Mouse (Mus musculus): ENCODE data around the gene Alox5ap. TPM values are rescaled to one million over a fixed set of nuclear protein-coding genes. Genes with fewer than 3 reads are reported as not detected.

Gene Alox5ap
- polyA plus RNA-seq, 1 experiment from 2014 or later: 19.8 TPM

DNA sequence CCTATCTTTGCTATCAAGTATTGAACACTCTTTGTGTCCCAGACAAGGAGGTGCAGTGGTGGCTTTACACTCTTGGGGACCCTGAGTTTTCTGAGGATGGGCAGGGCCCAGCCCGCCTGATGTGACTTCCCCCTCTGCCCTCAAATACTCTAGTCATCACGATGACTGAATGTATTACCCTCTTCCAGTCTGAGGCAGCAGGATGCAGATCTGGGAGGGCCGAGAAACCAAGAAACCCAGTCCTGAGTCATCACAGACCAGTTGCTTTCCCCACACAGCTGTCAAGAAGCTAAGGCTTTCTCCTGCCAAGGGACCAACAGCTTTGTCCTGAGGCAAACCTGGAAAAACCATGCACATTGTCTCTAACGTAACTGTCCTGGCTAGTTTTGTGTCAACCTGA is 2.9 kb downstream of the Alox5ap start:
- DNase-seq (ENCODE audit: low spot score) (no peak), ATAC-seq (replicated peaks; ENCODE audit: low FRiP score, low read depth) (no peak)
- Histone ChIP-seq H3K27me3 (ENCODE audit: insufficient read depth, low read length) (no peaks in the 10 kb centered on the region), H3K4me3 (replicated peaks; ENCODE audit: low read depth, low read length) (no peak overlapping the region), H3K36me3 (ENCODE audit: insufficient read depth, low read length) (no peaks in the 10 kb centered on the region), H3K4me1 (replicated peaks; ENCODE audit: insufficient read depth, low read length) (0 out of 2 replicates have a peak, but pooled peaks cover 3% of the 10 kb centered on the region), H3K4me2 (ENCODE audit: low read length) (no peak overlapping the region), H3K9me3 (replicated peaks; ENCODE audit: low read length) (no peaks in the 10 kb centered on the region), H3K9ac (ENCODE audit: low read depth, low read length) (no peak overlapping the region), H3K27ac (no peak overlapping the region; the same call in 1 of the 2 replicates)
- 73% methylated on average over 4 of the region's 4 CpGs for WGBS
- TF ChIP-seq CTCF (IDR thresholded peaks at IDR 0.05; ENCODE audit: low read depth): no peak

DNA sequence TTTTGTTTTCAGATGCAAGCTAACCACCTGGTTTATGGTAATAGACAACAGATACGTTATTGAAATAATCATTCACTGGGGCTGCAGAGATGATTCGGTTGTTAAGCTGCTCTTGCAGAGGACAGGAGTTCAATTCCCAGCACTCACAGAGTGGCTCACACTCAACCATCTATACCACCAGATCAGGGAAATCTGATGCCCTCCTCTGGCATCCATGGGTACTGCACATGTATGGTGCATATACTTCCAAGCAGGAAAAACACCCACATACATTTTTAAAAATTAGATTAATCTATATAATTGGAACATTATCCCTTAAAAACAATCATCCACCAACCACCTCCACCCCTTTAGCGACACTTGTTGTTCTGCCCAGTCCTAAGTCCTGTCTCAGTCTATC is 6.7 kb downstream of the Alox5ap start:
- H3K4me1 ChIP-seq (replicated peaks; ENCODE audit: insufficient read depth, low read length): 0 out of 2 replicates have a peak, but pooled peaks cover 3% of the 10 kb centered on the region
- no peak overlapping the region for H3K4me3 ChIP-seq (replicated peaks; ENCODE audit: low read depth, low read length)
- H3K4me2 ChIP-seq (ENCODE audit: low read length): no peak overlapping the region
- 97% methylated on average over 3 of the region's 3 CpGs for WGBS
- no peaks in the 10 kb centered on the region for H3K9me3 ChIP-seq (replicated peaks; ENCODE audit: low read length)
- ATAC-seq (replicated peaks; ENCODE audit: low FRiP score, low read depth): no peak
- no peak overlapping the region for H3K27ac ChIP-seq
- H3K36me3 ChIP-seq (ENCODE audit: insufficient read depth, low read length): no peaks in the 10 kb centered on the region
- H3K9ac ChIP-seq (ENCODE audit: low read depth, low read length): no peak overlapping the region
- TF ChIP-seq CTCF (IDR thresholded peaks at IDR 0.05; ENCODE audit: low read depth): no peak
- no peaks in the 10 kb centered on the region for H3K27me3 ChIP-seq (ENCODE audit: insufficient read depth, low read length)
- DNase-seq (ENCODE audit: low spot score): no peak

DNA sequence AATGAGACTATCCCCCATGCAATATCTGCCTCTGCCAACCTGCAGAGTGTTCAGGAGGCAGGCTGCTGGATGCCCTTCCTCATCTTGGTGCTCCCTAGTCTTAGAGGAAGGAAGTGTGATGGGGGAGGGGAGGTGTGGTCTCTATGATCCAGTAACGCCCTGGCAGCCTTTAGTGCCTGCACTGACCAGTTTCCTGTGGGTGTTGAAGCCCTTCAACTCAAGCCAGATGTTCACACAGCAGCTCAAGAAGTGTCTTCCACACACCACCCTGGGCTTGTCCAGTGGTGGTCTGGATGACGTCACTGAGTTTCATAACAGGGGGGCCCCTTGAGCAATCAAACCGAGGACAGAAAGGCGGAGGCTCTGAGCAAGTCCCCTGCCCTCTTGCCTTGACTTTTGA is 8.0 kb downstream of the Alox5ap start:
- no peak for ATAC-seq (replicated peaks; ENCODE audit: low FRiP score, low read depth)
- no peak overlapping the region for H3K27ac ChIP-seq

GRCm38 (mm10) chr5:149274390-149275104 is 10.0 kb downstream of the Alox5ap start:
- ATAC-seq (replicated peaks; ENCODE audit: low FRiP score, low read depth): no peak
- no peaks in the 10 kb centered on the region for H3K4me1 ChIP-seq (replicated peaks; ENCODE audit: insufficient read depth, low read length)
- no peaks in the 10 kb centered on the region for H3K27me3 ChIP-seq (ENCODE audit: insufficient read depth, low read length)

More for the DNA sequence above, 8.0 kb downstream of the Alox5ap start:
- Histone ChIP-seq H3K4me2 (ENCODE audit: low read length) (no peak overlapping the region), H3K4me3 (replicated peaks; ENCODE audit: low read depth, low read length) (no peak overlapping the region), H3K4me1 (replicated peaks; ENCODE audit: insufficient read depth, low read length) (0 out of 2 replicates have a peak, but pooled peaks cover 3% of the 10 kb centered on the region), H3K9me3 (replicated peaks; ENCODE audit: low read length) (no peaks in the 10 kb centered on the region), H3K27me3 (ENCODE audit: insufficient read depth, low read length) (no peaks in the 10 kb centered on the region), H3K36me3 (ENCODE audit: insufficient read depth, low read length) (no peaks in the 10 kb centered on the region), H3K9ac (ENCODE audit: low read depth, low read length) (no peak overlapping the region)
- WGBS: 67% methylated on average over 4 of the region's 4 CpGs
- no peak for DNase-seq (ENCODE audit: low spot score)
- TF ChIP-seq CTCF (IDR thresholded peaks at IDR 0.05; ENCODE audit: low read depth): no peak

GRCm38 (mm10) chr5:149275105-149275494 is 10.5 kb downstream of the Alox5ap start:
- Histone ChIP-seq H3K27me3 (ENCODE audit: insufficient read depth, low read length) (no peaks in the 10 kb centered on the region), H3K4me3 (replicated peaks; ENCODE audit: low read depth, low read length) (no peak overlapping the region), H3K9ac (ENCODE audit: low read depth, low read length) (no peak overlapping the region), H3K27ac (no peak overlapping the region), H3K36me3 (ENCODE audit: insufficient read depth, low read length) (no peaks in the 10 kb centered on the region), H3K9me3 (replicated peaks; ENCODE audit: low read length) (no peaks in the 10 kb centered on the region), H3K4me2 (ENCODE audit: low read length) (no peak overlapping the region), H3K4me1 (replicated peaks; ENCODE audit: insufficient read depth, low read length) (no peaks in the 10 kb centered on the region)
- ATAC-seq (replicated peaks; ENCODE audit: low FRiP score, low read depth): no peak
- WGBS: 97% methylated on average over 1 of the region's 1 CpGs
- TF ChIP-seq CTCF (IDR thresholded peaks at IDR 0.05; ENCODE audit: low read depth): peak; percentile 38; the same call in 1 of the 2 replicates
- DNase-seq (ENCODE audit: low spot score): no peak

More at GRCm38 (mm10) chr5:149274390-149275104, 10.0 kb downstream of the Alox5ap start:
- WGBS: 92% methylated on average over 15 of the region's 15 CpGs
- no peak overlapping the region for H3K27ac ChIP-seq
- no peaks in the 10 kb centered on the region for H3K9me3 ChIP-seq (replicated peaks; ENCODE audit: low read length)
- H3K4me3 ChIP-seq (replicated peaks; ENCODE audit: low read depth, low read length): no peak overlapping the region
- H3K36me3 ChIP-seq (ENCODE audit: insufficient read depth, low read length): no peaks in the 10 kb centered on the region
- H3K9ac ChIP-seq (ENCODE audit: low read depth, low read length): no peak overlapping the region
- no peak overlapping the region for H3K4me2 ChIP-seq (ENCODE audit: low read length)
- DNase-seq (ENCODE audit: low spot score): no peak
- TF ChIP-seq CTCF (IDR thresholded peaks at IDR 0.05; ENCODE audit: low read depth): no peak

- no peaks in the 10 kb centered on the region for H3K36me3 ChIP-seq (ENCODE audit: insufficient read depth, low read length)
- WGBS: 80% methylated on average over 5 of the region's 5 CpGs
- DNase-seq (ENCODE audit: low spot score) (no peak), ATAC-seq (replicated peaks; ENCODE audit: low FRiP score, low read depth) (no peak)
- no peaks in the 10 kb centered on the region for H3K27me3 ChIP-seq (ENCODE audit: insufficient read depth, low read length)
- H3K9me3 ChIP-seq (replicated peaks; ENCODE audit: low read length): peaks cover 2% of the 10 kb centered on the region; the same call in 1 of the 2 replicates
- no peaks in the 10 kb centered on the region for H3K4me1 ChIP-seq (replicated peaks; ENCODE audit: insufficient read depth, low read length)
- H3K9ac ChIP-seq (ENCODE audit: low read depth, low read length): no peak overlapping the region
- no peak overlapping the region for H3K27ac ChIP-seq
- no peak overlapping the region for H3K4me3 ChIP-seq (replicated peaks; ENCODE audit: low read depth, low read length)
- H3K4me2 ChIP-seq (ENCODE audit: low read length): no peak overlapping the region
- TF ChIP-seq CTCF (IDR thresholded peaks at IDR 0.05; ENCODE audit: low read depth): no peak
Measured at GRCm38 (mm10) chr5:149277529-149277928, 13.0 kb downstream of the Alox5ap start.

Data from kidney, postnatal 0 days (tissue).